Mouse (Mus musculus): ENCODE measurements at regions not wholly inside any gene's neighbourhood (a gene's known extent, or its start where the extent isn't known, plus 50 kb on each side); places are given as distances from the start of the nearest gene placed in this dataset.
"Not testable (repeated sequence)": the region's sequence is repeated elsewhere in the genome, so short reads cannot be mapped to it uniquely, and the experiment has no call there.

- WGBS = 79% methylated on average over 8 of the region's 8 CpGs
- H3K4me3 ChIP-seq (ENCODE audit: insufficient read depth, low read depth, low read length) = no peak overlapping the region
- H3K4me1 ChIP-seq (ENCODE audit: control insufficient read depth, insufficient read depth, low read length) = no peaks in the 10 kb centered on the region
Observed at GRCm38 (mm10) chr10:72298824-72299551, 355.7 kb upstream of the Zwint start.

GRCm38 (mm10) chr10:72309045-72309444 lies 345.6 kb upstream of the Zwint start:
- not testable (repeated sequence) for H3K27ac ChIP-seq (replicated peaks; ENCODE audit: insufficient read depth, low read depth, low read length); DNase-seq (ENCODE audit: extremely low read depth, low read depth, low spot score); H3K36me3 ChIP-seq (ENCODE audit: control insufficient read depth, insufficient read depth, low read length); H3K79me2 ChIP-seq (ENCODE audit: control insufficient read depth, insufficient read depth, low read length); H3K4me1 ChIP-seq (ENCODE audit: control insufficient read depth, insufficient read depth, low read length); H3K27me3 ChIP-seq (ENCODE audit: control insufficient read depth, insufficient read depth, low read length); H3K9ac ChIP-seq (ENCODE audit: low read depth, low read length); H3K4me3 ChIP-seq (ENCODE audit: insufficient read depth, low read depth, low read length)
- WGBS = 92% methylated on average over 23 of the region's 23 CpGs

More at GRCm38 (mm10) chr10:72298824-72299551, 355.7 kb upstream of the Zwint start:
- Histone ChIP-seq H3K27ac (replicated peaks; ENCODE audit: insufficient read depth, low read depth, low read length) (no peak overlapping the region), H3K36me3 (ENCODE audit: control insufficient read depth, insufficient read depth, low read length) (no peaks in the 10 kb centered on the region), H3K9ac (ENCODE audit: low read depth, low read length) (no peak overlapping the region), H3K27me3 (ENCODE audit: control insufficient read depth, insufficient read depth, low read length) (no peaks in the 10 kb centered on the region), H3K79me2 (ENCODE audit: control insufficient read depth, insufficient read depth, low read length) (no peaks in the 10 kb centered on the region)
- no peak for DNase-seq (ENCODE audit: extremely low read depth, low read depth, low spot score)
- TF ChIP-seq CTCF (IDR thresholded peaks at IDR 0.05; ENCODE audit: low read depth, low read length) (no peak), POLR2A (IDR thresholded peaks at IDR 0.05; ENCODE audit: extremely low read depth, insufficient read depth, low read length) (no peak)

DNA sequence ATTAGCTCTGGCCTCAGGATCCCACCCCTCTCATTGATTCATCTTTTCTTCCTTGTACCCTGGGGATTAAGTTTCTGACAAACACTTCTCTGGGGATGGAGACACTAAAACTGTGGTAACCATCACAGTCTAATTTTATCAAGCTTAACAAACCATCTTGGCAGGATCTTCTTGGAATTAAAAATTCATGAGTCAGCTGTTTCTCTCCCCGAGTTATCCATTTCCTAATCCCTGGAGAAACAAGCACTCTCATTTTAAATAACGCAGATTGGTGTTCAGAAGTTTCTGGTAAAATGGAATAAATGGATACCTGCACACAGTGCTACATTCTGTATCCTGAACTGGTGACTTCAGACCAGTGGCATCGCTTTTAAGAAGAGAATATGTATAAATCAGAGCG lies 336.3 kb upstream of the Zwint start:
- WGBS = 77% methylated on average over 4 of the region's 4 CpGs
- no peak for DNase-seq (ENCODE audit: extremely low read depth, low read depth, low spot score)
- TF ChIP-seq POLR2A (IDR thresholded peaks at IDR 0.05; ENCODE audit: extremely low read depth, insufficient read depth, low read length) = no peak
- TF ChIP-seq CTCF (IDR thresholded peaks at IDR 0.05; ENCODE audit: low read depth, low read length) = no peak
- Histone ChIP-seq H3K27ac (replicated peaks; ENCODE audit: insufficient read depth, low read depth, low read length) (no peak overlapping the region), H3K4me1 (ENCODE audit: control insufficient read depth, insufficient read depth, low read length) (no peaks in the 10 kb centered on the region), H3K27me3 (ENCODE audit: control insufficient read depth, insufficient read depth, low read length) (no peaks in the 10 kb centered on the region), H3K36me3 (ENCODE audit: control insufficient read depth, insufficient read depth, low read length) (no peaks in the 10 kb centered on the region), H3K9ac (ENCODE audit: low read depth, low read length) (no peak overlapping the region), H3K4me3 (ENCODE audit: insufficient read depth, low read depth, low read length) (no peak overlapping the region), H3K79me2 (ENCODE audit: control insufficient read depth, insufficient read depth, low read length) (no peaks in the 10 kb centered on the region)

DNA sequence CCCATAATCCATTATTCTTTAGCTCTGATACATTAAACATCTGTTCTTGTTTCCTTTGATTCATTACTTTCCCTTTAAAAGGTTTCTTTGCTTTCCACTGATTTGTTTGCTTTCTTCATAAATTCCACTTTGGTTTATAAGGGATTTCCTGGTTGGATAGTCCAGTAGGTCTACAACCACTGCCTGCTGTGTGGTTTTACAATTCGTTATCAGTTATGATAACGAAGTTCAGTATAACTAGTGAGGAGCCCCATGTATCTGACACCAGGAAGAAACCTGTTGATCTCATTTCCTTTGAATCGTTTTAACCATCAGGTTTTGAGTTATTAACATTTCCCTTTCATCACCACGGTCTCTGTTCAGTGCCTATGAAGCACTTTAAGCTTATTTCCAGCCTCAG lies 334.3 kb upstream of the Zwint start:
- no peak overlapping the region for H3K27ac ChIP-seq (replicated peaks; ENCODE audit: insufficient read depth, low read depth, low read length)
- H3K9ac ChIP-seq (ENCODE audit: low read depth, low read length) = no peak overlapping the region
- no peaks in the 10 kb centered on the region for H3K4me1 ChIP-seq (ENCODE audit: control insufficient read depth, insufficient read depth, low read length)
- no peaks in the 10 kb centered on the region for H3K27me3 ChIP-seq (ENCODE audit: control insufficient read depth, insufficient read depth, low read length)
- WGBS = 74% methylated on average over 4 of the region's 4 CpGs
- no peak for DNase-seq (ENCODE audit: extremely low read depth, low read depth, low spot score)
- TF ChIP-seq POLR2A (IDR thresholded peaks at IDR 0.05; ENCODE audit: extremely low read depth, insufficient read depth, low read length) (no peak), CTCF (IDR thresholded peaks at IDR 0.05; ENCODE audit: low read depth, low read length) (no peak)
- H3K4me3 ChIP-seq (ENCODE audit: insufficient read depth, low read depth, low read length) = no peak overlapping the region
- no peaks in the 10 kb centered on the region for H3K36me3 ChIP-seq (ENCODE audit: control insufficient read depth, insufficient read depth, low read length)
- no peaks in the 10 kb centered on the region for H3K79me2 ChIP-seq (ENCODE audit: control insufficient read depth, insufficient read depth, low read length)

DNA sequence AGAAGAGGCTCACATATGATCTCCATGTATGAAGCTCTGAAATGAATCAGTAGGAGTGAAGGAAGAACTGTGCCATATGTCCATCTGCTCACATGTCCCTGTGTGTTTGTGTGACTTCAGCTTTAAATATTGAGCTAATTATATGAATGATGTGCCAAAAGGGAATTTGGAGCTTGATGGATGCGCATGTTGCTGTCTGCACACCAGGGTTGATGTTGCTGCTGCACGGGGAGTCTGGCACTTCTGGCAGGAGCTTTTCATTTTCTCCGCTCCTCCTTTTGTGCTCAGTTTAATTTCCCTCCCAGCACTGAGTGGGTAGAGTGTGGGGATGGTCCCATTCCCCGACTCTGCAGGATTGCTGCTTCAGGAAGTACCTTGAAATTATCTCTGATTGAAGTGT lies 328.0 kb upstream of the Zwint start:
- no peaks in the 10 kb centered on the region for H3K79me2 ChIP-seq (ENCODE audit: control insufficient read depth, insufficient read depth, low read length)
- H3K27ac ChIP-seq (replicated peaks; ENCODE audit: insufficient read depth, low read depth, low read length) = no peak overlapping the region
- no peaks in the 10 kb centered on the region for H3K36me3 ChIP-seq (ENCODE audit: control insufficient read depth, insufficient read depth, low read length)
- no peak for DNase-seq (ENCODE audit: extremely low read depth, low read depth, low spot score)
- no peaks in the 10 kb centered on the region for H3K4me1 ChIP-seq (ENCODE audit: control insufficient read depth, insufficient read depth, low read length)
- no peak overlapping the region for H3K4me3 ChIP-seq (ENCODE audit: insufficient read depth, low read depth, low read length)
- no peak overlapping the region for H3K9ac ChIP-seq (ENCODE audit: low read depth, low read length)
- no peaks in the 10 kb centered on the region for H3K27me3 ChIP-seq (ENCODE audit: control insufficient read depth, insufficient read depth, low read length)
- no peak for TF ChIP-seq POLR2A (IDR thresholded peaks at IDR 0.05; ENCODE audit: extremely low read depth, insufficient read depth, low read length)
- TF ChIP-seq CTCF (IDR thresholded peaks at IDR 0.05; ENCODE audit: low read depth, low read length) = no peak
- WGBS = 68% methylated on average over 4 of the region's 4 CpGs

DNA sequence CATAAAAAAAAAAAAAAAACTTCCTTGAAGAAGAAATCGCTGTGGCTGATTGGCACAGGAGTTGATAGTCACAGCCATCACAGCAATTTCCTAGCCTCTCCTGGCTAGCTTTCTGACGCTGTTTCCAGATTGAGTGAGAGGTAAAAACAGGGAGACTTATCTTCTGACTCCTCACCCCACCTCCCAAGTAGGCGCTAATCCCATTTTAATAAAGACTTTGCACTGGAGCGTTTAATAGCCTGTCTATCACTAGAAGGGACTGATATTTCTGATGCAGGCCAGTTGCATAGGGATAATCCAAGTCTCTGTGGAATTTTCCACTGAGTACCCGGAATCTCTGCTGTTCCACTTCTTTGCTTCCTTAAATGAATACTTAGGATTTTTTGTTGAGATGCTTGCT lies 307.4 kb upstream of the Zwint start:
- WGBS = 69% methylated on average over 5 of the region's 5 CpGs

More for the DNA sequence above, 307.4 kb upstream of the Zwint start:
- no peaks in the 10 kb centered on the region for H3K27me3 ChIP-seq (ENCODE audit: control insufficient read depth, insufficient read depth, low read length)
- H3K36me3 ChIP-seq (ENCODE audit: control insufficient read depth, insufficient read depth, low read length) = no peaks in the 10 kb centered on the region
- no peaks in the 10 kb centered on the region for H3K4me1 ChIP-seq (ENCODE audit: control insufficient read depth, insufficient read depth, low read length)
- H3K9ac ChIP-seq (ENCODE audit: low read depth, low read length) = no peak overlapping the region
- H3K4me3 ChIP-seq (ENCODE audit: insufficient read depth, low read depth, low read length) = no peak overlapping the region
- no peak for TF ChIP-seq POLR2A (IDR thresholded peaks at IDR 0.05; ENCODE audit: extremely low read depth, insufficient read depth, low read length)
- no peak for TF ChIP-seq CTCF (IDR thresholded peaks at IDR 0.05; ENCODE audit: low read depth, low read length)
- no peaks in the 10 kb centered on the region for H3K79me2 ChIP-seq (ENCODE audit: control insufficient read depth, insufficient read depth, low read length)
- no peak overlapping the region for H3K27ac ChIP-seq (replicated peaks; ENCODE audit: insufficient read depth, low read depth, low read length)
- no peak for DNase-seq (ENCODE audit: extremely low read depth, low read depth, low spot score)
